Mouse (Mus musculus) midbrain, embryonic 12.5 days (tissue): ENCODE data around the gene Tshz2. TPM values are rescaled to one million over a fixed set of nuclear protein-coding genes. Genes with fewer than 3 reads are reported as not detected.
"Not testable (repeated sequence)": the region's sequence is repeated elsewhere in the genome, so short reads cannot be mapped to it uniquely, and the experiment has no call there.

ENCODE experiments used
- ATAC-seq: fragments of 200-750 bp; cut with Nextera tagmentation; 2 replicates; pipeline ENCODE4 v1.8.0; 2017; ENCODE audit warnings: low read depth, moderate TSS enrichment, moderate library complexity; ENCODE audit not compliant: low FRiP score
- H3K27ac ChIP-seq: fragments of 300-500 bp; sonication (generic); replicated peaks from 2 replicates; pipeline ENCODE4 v1.5.1; 2016; ENCODE audit warnings: mild to moderate bottlenecking
- H3K27me3 ChIP-seq: fragments of 300-500 bp; sonication (generic); 2 replicates; pipeline ENCODE4 v1.6.1; 2016; ENCODE audit warnings: mild to moderate bottlenecking
- H3K36me3 ChIP-seq: fragments of 300-500 bp; sonication (generic); 2 replicates; pipeline ENCODE4 v1.6.1; 2016
- H3K4me1 ChIP-seq: fragments of 300-500 bp; sonication (generic); 2 replicates; pipeline ENCODE4 v1.6.1; 2016
- H3K4me2 ChIP-seq: fragments of 300-500 bp; sonication (generic); replicated peaks from 2 replicates; pipeline ENCODE4 v1.6.1; 2016; ENCODE audit warnings: mild to moderate bottlenecking, moderate library complexity
- H3K4me3 ChIP-seq: fragments of 300-500 bp; sonication (generic); 2 replicates; pipeline ENCODE4 v1.5.1; 2016; ENCODE audit warnings: mild to moderate bottlenecking
- H3K9ac ChIP-seq: fragments of 300-500 bp; sonication (generic); replicated peaks from 2 replicates; pipeline ENCODE4 v1.6.1; 2016; ENCODE audit warnings: mild to moderate bottlenecking, moderate library complexity
- H3K9me3 ChIP-seq: fragments of 300-500 bp; sonication (generic); 2 replicates; pipeline ENCODE4 v1.6.1; 2016; ENCODE audit warnings: mild to moderate bottlenecking
- WGBS: fragments of 180-500 bp; shearing (Covaris S2); methylation state at CpG from one replicate; pipeline ENCODE4 v1.1.7; 2016; 5-methylcytosine and 5-hydroxymethylcytosine counted together
- polyA plus RNA-seq: library from polyadenylated mRNA; unstranded; fragments of >200 nt; fragmentation: Nextera tagmentation; extraction: Ambion mirVana; gene quantifications from 2 replicates; pipeline ENCODE4 v1.2.1, GENCODE M21; 2016

Gene Tshz2
- 5.4 and 6.0 TPM in 2 replicates for polyA plus RNA-seq

DNA sequence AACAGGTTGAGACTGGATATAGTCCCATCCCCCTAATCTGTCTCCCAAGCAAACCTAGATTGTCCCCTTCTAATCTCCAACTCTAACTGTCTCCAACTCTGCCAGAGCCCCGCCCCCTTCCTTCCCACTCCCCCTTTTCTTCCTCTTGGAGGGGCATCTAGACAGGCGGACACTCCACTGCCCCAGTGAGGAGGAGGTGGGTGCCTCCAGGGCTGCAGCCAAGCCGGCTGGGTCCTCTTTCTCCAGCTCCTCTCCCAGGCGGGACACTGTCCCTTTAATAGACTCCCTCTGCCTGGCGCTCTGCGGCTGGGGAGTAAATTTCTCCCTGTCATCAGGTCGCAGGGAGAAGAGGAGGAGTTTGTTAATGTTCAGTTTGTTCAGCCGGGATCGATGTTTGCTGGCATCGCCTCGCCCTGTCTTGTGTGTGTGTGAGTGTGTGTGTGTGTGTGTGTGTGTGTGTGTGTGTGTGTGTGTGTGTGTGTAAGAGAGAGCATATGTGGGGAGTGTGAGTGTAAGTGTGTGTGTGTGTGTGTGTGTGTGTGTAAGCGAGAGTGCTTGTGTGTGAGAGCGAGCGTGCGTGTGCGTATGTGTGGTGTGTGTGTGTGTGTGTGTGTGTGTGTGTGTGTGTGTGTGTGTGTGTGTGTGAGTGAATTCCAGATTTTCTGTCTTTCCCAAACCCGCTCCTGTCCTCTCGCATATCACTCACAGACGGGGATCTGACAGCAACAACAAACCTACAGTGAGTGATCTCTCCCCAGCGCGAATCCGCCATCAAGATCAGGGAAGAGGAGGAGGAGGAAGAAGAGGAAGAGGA is at the start of gene Tshz2:
TSS of gene Tshz2 (plus strand) at position 676 of the 814 bp plus-strand sequence.
- Histone ChIP-seq H3K9ac (peak within 1 kb of the TSS; percentile 79), H3K27ac (peak within 1 kb of the TSS; percentile 49; the same call in 1 of the 2 replicates)
- WGBS: 0% methylated on average over 21 of the region's 22 CpGs

GRCm38 (mm10) chr2:169583476-169583875 is 49.3 kb upstream of the Tshz2 start:
- Histone ChIP-seq H3K4me2 (no peak overlapping the region), H3K27me3 (no peaks in the 10 kb centered on the region), H3K27ac (no peak overlapping the region), H3K9me3 (no peaks in the 10 kb centered on the region), H3K36me3 (no peaks in the 10 kb centered on the region), H3K4me3 (no peak overlapping the region), H3K9ac (no peak overlapping the region), H3K4me1 (peaks cover 7% of the 10 kb centered on the region; the same call in 1 of the 2 replicates)
- ATAC-seq: no peak
- 86% methylated on average over 3 of the region's 3 CpGs for WGBS

More for the DNA sequence above, at the start of gene Tshz2:
- no peaks in the 10 kb centered on the region for H3K36me3 ChIP-seq
- no peaks in the 10 kb centered on the region for H3K9me3 ChIP-seq
- H3K4me2 ChIP-seq: peak within 1 kb of the TSS; percentile 99
- H3K27me3 ChIP-seq: peaks cover 12% of the 10 kb centered on the region; the same call in 1 of the 2 replicates
- H3K4me3 ChIP-seq: peak within 1 kb of the TSS; percentile 63
- peak; percentile 80 for ATAC-seq
- peaks cover 4% of the 10 kb centered on the region; the same call in 1 of the 2 replicates for H3K4me1 ChIP-seq

DNA sequence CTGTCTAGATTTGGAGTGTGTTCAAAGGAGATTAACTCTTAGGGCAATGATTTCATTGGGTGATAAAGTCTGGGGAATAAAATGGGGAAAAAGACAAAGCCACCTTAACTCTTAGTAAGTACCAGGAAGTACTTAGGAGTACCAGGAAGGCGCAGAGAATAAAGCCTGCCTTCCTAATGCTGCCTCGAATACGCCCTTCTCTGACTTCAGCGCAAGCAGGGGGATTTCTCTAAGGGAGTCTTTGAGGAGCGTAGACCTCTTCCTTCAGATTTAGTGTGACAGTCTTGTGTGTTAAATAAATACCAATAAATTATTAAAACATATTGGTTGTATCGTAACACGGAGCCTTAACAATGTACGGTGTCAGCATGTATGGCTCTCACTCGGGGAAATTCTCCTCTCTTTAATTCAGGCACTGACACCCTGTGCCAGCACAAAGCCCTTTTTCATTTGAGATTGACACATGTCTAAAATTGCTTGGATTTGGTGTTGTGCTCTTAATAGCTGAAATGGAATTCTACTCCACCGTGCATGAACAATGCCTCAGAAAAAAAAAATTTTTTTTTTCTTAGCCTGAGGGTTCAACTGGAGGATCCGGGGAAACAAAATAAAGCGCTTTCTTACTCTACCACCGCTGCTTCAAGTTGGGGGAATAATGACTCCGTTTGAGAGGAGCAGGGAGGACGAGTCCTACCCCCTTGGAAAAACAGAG is 47.9 kb upstream of the Tshz2 start:
- WGBS: 54% methylated on average over 15 of the region's 15 CpGs
- Histone ChIP-seq H3K4me2 (no peak overlapping the region), H3K4me1 (peaks cover 7% of the 10 kb centered on the region; the same call in 1 of the 2 replicates), H3K36me3 (no peaks in the 10 kb centered on the region), H3K9ac (no peak overlapping the region), H3K27ac (no peak overlapping the region), H3K27me3 (no peaks in the 10 kb centered on the region), H3K4me3 (no peak overlapping the region), H3K9me3 (no peaks in the 10 kb centered on the region)
- ATAC-seq: no peak

DNA sequence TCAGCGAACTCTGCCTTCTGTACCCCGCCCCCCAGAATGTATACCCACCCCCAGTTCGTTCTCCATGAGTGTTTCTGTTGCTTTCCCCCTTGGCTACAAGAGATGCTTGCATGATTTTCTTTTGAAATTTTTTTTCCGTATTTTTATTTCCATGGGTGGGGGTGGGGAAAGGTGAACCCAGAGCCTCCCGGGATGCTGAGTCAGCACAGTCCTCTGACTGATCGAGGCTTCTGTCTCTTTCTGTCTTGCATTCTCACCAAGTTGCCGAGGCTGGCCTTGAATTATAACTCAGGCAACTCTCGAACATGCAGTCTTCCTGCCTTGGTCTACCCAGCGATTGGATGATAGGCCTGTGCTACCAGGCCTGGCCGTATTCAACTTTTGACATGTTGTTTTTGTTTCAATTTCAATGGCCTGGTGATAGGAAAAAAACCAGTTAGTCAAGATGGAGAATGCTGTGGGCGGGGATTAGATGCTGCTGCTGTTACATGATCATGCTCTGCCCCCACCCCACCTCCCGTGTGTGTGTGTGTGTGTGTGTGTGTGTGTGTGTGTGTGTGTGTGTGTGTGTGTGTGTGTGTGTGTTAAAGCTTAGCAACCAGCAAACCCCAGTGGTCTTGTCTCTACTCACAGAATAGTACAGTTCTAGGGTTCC is 47.1 kb upstream of the Tshz2 start:
- Histone ChIP-seq H3K27me3 (no peaks in the 10 kb centered on the region), H3K27ac (no peak overlapping the region), H3K9ac (no peak overlapping the region), H3K4me1 (peaks cover 7% of the 10 kb centered on the region; the same call in 1 of the 2 replicates), H3K4me2 (no peak overlapping the region), H3K4me3 (no peak overlapping the region), H3K9me3 (no peaks in the 10 kb centered on the region), H3K36me3 (no peaks in the 10 kb centered on the region)
- ATAC-seq: no peak
- 86% methylated on average over 12 of the region's 12 CpGs for WGBS

GRCm38 (mm10) chr2:169586688-169587087 is 46.1 kb upstream of the Tshz2 start:
- Histone ChIP-seq H3K36me3 (no peaks in the 10 kb centered on the region), H3K4me3 (no peak overlapping the region), H3K4me1 (peaks cover 7% of the 10 kb centered on the region; the same call in 1 of the 2 replicates), H3K4me2 (no peak overlapping the region), H3K9me3 (no peaks in the 10 kb centered on the region), H3K9ac (no peak overlapping the region), H3K27ac (no peak overlapping the region), H3K27me3 (no peaks in the 10 kb centered on the region)
- ATAC-seq: no peak
- 84% methylated on average over 3 of the region's 3 CpGs for WGBS

GRCm38 (mm10) chr2:169587645-169588044 is 45.2 kb upstream of the Tshz2 start, which contains the start of gene Gm11011:
TSS of gene Gm11011 (minus strand) at chr2:169587745.
- H3K27ac ChIP-seq, ATAC-seq, H3K36me3 ChIP-seq, H3K9ac ChIP-seq, H3K4me1 ChIP-seq, H3K9me3 ChIP-seq, H3K4me2 ChIP-seq, H3K4me3 ChIP-seq, H3K27me3 ChIP-seq: not testable (repeated sequence)

DNA sequence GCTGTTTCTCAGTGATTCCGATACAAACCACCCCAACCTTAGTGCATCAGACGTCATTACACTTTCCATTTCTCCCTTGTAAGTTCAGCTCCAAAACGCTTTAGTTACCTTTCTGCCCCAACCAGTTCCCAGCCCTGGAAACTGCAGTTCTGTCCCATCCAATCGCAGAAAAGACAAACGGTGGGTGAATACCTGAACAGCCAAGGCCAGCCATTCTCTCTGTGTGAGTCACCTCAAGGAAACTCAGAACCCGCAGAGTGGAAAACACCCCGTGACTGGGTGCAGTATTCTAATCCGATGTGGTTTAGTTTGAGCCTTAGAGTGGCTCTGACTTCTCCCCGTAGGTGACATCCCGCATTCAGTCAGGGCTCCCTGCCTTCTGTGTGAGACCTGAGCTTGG is 43.1 kb upstream of the Tshz2 start:
- no peak for ATAC-seq

DNA sequence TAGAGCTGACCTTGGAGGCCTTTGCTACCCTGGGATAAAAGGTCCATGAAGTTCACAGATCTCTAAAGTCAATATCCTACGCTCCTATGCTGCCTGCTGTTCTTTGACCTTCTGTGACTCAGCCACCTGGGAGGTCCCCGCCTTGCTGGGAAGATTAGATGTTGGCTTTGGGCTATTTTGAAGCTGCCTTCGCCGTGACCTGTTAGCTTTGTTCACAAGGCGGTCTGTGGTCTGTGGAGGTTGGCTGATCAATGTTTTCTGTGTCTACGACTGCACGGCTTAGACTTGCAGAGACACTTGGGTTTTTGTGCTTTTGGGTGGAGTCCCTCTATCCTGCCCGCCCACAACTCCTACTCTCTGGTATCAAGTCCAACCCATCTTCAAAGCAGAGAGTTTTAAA is 42.4 kb upstream of the Tshz2 start:
- no peaks in the 10 kb centered on the region for H3K36me3 ChIP-seq
- no peak for ATAC-seq
- no peaks in the 10 kb centered on the region for H3K27me3 ChIP-seq
- no peaks in the 10 kb centered on the region for H3K9me3 ChIP-seq
- H3K4me3 ChIP-seq: no peak overlapping the region
- 64% methylated on average over 8 of the region's 8 CpGs for WGBS
- no peak overlapping the region for H3K9ac ChIP-seq
- no peak overlapping the region for H3K4me2 ChIP-seq
- H3K27ac ChIP-seq: no peak overlapping the region
- H3K4me1 ChIP-seq: 0 out of 2 replicates have a peak, but pooled peaks cover 1% of the 10 kb centered on the region

More for the DNA sequence above, 43.1 kb upstream of the Tshz2 start:
- H3K27ac ChIP-seq: no peak overlapping the region
- no peaks in the 10 kb centered on the region for H3K27me3 ChIP-seq
- no peaks in the 10 kb centered on the region for H3K36me3 ChIP-seq
- H3K4me2 ChIP-seq: no peak overlapping the region
- H3K9me3 ChIP-seq: no peaks in the 10 kb centered on the region
- 91% methylated on average over 10 of the region's 10 CpGs for WGBS
- H3K9ac ChIP-seq: no peak overlapping the region
- H3K4me3 ChIP-seq: no peak overlapping the region
- H3K4me1 ChIP-seq: peaks cover 7% of the 10 kb centered on the region; the same call in 1 of the 2 replicates

- WGBS: 76% methylated on average over 3 of the region's 3 CpGs
- H3K9ac ChIP-seq: no peak overlapping the region
These were observed 39.1 kb upstream of the Tshz2 start for GRCm38 (mm10) chr2:169593742-169594141.

GRCm38 (mm10) chr2:169597357-169597756 is 35.5 kb upstream of the Tshz2 start:
- H3K9me3 ChIP-seq: no peaks in the 10 kb centered on the region
- WGBS: 59% methylated on average over 6 of the region's 6 CpGs
- H3K4me2 ChIP-seq: no peak overlapping the region
- H3K27me3 ChIP-seq: no peaks in the 10 kb centered on the region
- no peak overlapping the region for H3K4me3 ChIP-seq
- no peaks in the 10 kb centered on the region for H3K36me3 ChIP-seq
- no peak overlapping the region for H3K27ac ChIP-seq
- ATAC-seq: no peak
- no peak overlapping the region for H3K9ac ChIP-seq
- H3K4me1 ChIP-seq: no peaks in the 10 kb centered on the region

More at GRCm38 (mm10) chr2:169593742-169594141, 39.1 kb upstream of the Tshz2 start:
- no peak overlapping the region for H3K4me3 ChIP-seq
- H3K27me3 ChIP-seq: no peaks in the 10 kb centered on the region
- no peaks in the 10 kb centered on the region for H3K36me3 ChIP-seq
- no peak for ATAC-seq
- no peaks in the 10 kb centered on the region for H3K4me1 ChIP-seq
- no peak overlapping the region for H3K27ac ChIP-seq
- H3K9me3 ChIP-seq: no peaks in the 10 kb centered on the region
- H3K4me2 ChIP-seq: no peak overlapping the region

DNA sequence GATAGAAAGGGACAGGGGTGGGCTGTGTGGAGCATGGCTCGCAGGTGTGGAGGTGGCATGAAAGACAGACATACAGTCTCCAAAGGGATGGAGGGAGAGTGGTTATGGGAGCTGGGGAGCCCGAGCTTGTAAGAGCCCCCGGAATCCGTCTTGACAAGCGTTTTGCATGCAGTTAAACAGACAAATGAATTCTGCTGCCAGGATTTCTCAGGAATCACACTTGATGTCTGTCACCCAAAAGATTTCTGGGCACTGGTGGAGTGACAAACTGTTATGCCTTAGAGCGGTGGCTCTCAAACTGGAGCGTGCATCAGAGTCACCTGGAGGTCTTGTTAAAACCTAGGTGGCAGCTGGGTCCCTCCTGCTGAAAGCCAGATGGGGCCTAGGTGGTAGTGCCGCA is 34.8 kb upstream of the Tshz2 start:
- no peak for ATAC-seq
- Histone ChIP-seq H3K9me3 (no peaks in the 10 kb centered on the region), H3K9ac (no peak overlapping the region), H3K36me3 (no peaks in the 10 kb centered on the region), H3K27ac (no peak overlapping the region), H3K4me1 (no peaks in the 10 kb centered on the region), H3K4me3 (no peak overlapping the region), H3K4me2 (no peak overlapping the region), H3K27me3 (no peaks in the 10 kb centered on the region)
- WGBS: 91% methylated on average over 8 of the region's 8 CpGs

GRCm38 (mm10) chr2:169599591-169599990 is 33.2 kb upstream of the Tshz2 start:
- H3K36me3 ChIP-seq: no peaks in the 10 kb centered on the region
- H3K27ac ChIP-seq: no peak overlapping the region
- no peak overlapping the region for H3K9ac ChIP-seq
- H3K9me3 ChIP-seq: no peaks in the 10 kb centered on the region
- WGBS: 89% methylated on average over 4 of the region's 4 CpGs
- H3K4me2 ChIP-seq: no peak overlapping the region
- ATAC-seq: no peak
- no peak overlapping the region for H3K4me3 ChIP-seq
- no peaks in the 10 kb centered on the region for H3K27me3 ChIP-seq
- H3K4me1 ChIP-seq: no peaks in the 10 kb centered on the region
